Mouse (Mus musculus) olfactory bulb, adult 2 months (tissue): ENCODE data around the gene Gm9936. TPM values are rescaled to one million over a fixed set of nuclear protein-coding genes. Genes with fewer than 3 reads are reported as not detected.
"Not testable (repeated sequence)": the region's sequence is repeated elsewhere in the genome, so short reads cannot be mapped to it uniquely, and the experiment has no call there.

ENCODE experiments used
- H3K27ac ChIP-seq: fragments of 200-500 bp; 2 replicates; pipeline ENCODE4 v1.5.1; 2012; ENCODE audit warnings: low read depth, low read length; ENCODE audit not compliant: insufficient read depth
- H3K4me1 ChIP-seq: fragments of 200-500 bp; 2 replicates; pipeline ENCODE4 v1.6.1; 2012; ENCODE audit warnings: low read length; ENCODE audit not compliant: control insufficient read depth, insufficient read depth
- H3K4me3 ChIP-seq: fragments of 200-500 bp; 2 replicates; pipeline ENCODE4 v1.5.1; 2012; ENCODE audit warnings: mild to moderate bottlenecking, low read depth, low read length, moderate library complexity; ENCODE audit not compliant: insufficient read depth
- CTCF ChIP-seq: fragments of 200-500 bp; IDR thresholded peaks from 2 replicates; pipeline ENCODE4 v1.5.1; 2012; ENCODE audit warnings: low read depth, mild to moderate bottlenecking, low read length, moderate library complexity; ENCODE audit not compliant: insufficient read depth
- POLR2A ChIP-seq: fragments of 200-500 bp; IDR thresholded peaks from 2 replicates; pipeline ENCODE4 v1.6.1; 2012; ENCODE audit warnings: mild to moderate bottlenecking, low read depth, low read length, moderate library complexity; ENCODE audit not compliant: insufficient read depth
- WGBS: fragments of 180-500 bp; shearing (Covaris S2); methylation state at CpG from one replicate; pipeline ENCODE4 v1.1.7; 2018; 5-methylcytosine and 5-hydroxymethylcytosine counted together
- polyA plus RNA-seq: library from polyadenylated mRNA; stranded (reverse); fragments of >200 nt; gene quantifications from 2 replicates; pipeline ENCODE4 v1.2.4, GENCODE M21; 2012; ENCODE audit warnings: low replicate concordance; ENCODE audit not compliant: missing spikeins, insufficient read depth, insufficient read length

The Gm9936 gene
- polyA plus RNA-seq, 1 experiment = not detected

- 66% methylated on average over 13 of the region's 13 CpGs for WGBS
- H3K4me1 ChIP-seq = no peaks in the 10 kb centered on the region
- no peak overlapping the region for H3K4me3 ChIP-seq
- TF ChIP-seq CTCF (no peak), POLR2A (no peak)
- no peak overlapping the region for H3K27ac ChIP-seq
Observed at GRCm38 (mm10) chr5:114879399-114879798, 20.9 kb upstream of the Gm9936 start.

DNA sequence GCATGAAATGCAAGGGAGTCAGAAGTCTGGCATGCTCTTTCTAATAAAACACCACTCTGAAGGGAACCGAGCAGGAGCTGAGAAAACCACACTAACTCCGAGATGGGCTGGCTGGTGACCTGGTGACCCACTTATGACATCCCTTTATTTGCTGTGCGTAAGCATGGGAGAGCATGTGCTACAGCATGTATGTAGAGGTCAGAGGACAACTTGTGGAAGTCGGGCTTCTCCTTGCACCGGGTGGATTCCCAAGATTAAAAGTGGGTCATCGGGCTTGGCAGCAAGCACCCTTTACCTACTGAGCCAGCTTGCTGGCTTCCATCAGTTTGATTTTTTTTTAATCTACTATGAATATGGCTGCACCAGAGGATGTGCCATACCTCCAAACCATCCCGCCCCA, 19.0 kb upstream of the Gm9936 start:
- H3K4me3 ChIP-seq = no peak overlapping the region
- TF ChIP-seq POLR2A = no peak
- no peak for TF ChIP-seq CTCF
- no peaks in the 10 kb centered on the region for H3K4me1 ChIP-seq
- WGBS = 76% methylated on average over 7 of the region's 7 CpGs
- no peak overlapping the region for H3K27ac ChIP-seq

DNA sequence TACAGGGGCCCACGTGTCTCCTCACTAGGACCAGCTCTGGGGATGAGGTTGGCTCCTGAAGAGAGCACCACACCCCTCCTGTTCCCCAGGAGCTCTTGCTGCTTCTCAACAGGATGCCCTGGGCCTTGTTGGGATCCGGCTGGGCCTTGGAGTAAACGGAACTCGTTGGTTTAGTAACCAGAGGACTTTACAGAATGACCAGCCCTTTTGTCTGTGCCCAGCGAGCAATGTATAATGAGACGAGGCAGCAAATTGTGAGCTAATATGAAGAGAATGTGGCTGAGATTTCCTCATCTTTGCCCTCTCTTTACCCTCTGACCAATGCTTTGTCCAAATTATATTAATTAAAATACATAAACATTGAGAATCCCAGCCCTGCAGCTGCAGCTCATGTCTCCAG, 17.8 kb upstream of the Gm9936 start:
- Histone ChIP-seq H3K4me1 (no peaks in the 10 kb centered on the region), H3K27ac (no peak overlapping the region), H3K4me3 (no peak overlapping the region)
- TF ChIP-seq CTCF = no peak
- no peak for TF ChIP-seq POLR2A
- 51% methylated on average over 6 of the region's 6 CpGs for WGBS

DNA sequence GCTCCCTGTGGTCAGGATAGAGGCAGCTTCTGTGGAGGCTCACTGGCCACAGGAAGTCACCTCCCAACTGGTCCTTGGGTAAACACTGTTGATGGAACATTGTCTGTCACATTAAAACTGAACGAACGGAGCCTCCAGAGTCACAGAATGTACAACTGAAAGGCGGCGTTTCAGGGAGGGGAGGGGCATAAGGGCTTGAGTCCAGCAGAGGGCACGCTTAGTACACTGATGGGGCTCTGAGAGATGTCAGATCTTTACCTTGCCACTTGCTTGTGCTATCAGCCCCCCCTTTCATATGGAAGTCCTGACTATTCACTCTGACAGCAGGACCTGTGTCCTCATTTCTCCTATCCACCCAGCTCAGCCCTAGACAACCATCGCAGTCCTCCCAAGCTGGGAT, 17.4 kb upstream of the Gm9936 start:
- Histone ChIP-seq H3K27ac (no peak overlapping the region), H3K4me3 (no peak overlapping the region), H3K4me1 (no peaks in the 10 kb centered on the region)
- 47% methylated on average over 6 of the region's 6 CpGs for WGBS
- no peak for TF ChIP-seq CTCF
- no peak for TF ChIP-seq POLR2A

GRCm38 (mm10) chr5:114865279-114865678, 6.8 kb upstream of the Gm9936 start:
- TF ChIP-seq CTCF (no peak), POLR2A (no peak)
- 87% methylated on average over 12 of the region's 12 CpGs for WGBS
- no peaks in the 10 kb centered on the region for H3K4me1 ChIP-seq
- H3K4me3 ChIP-seq = no peak overlapping the region
- H3K27ac ChIP-seq = no peak overlapping the region

DNA sequence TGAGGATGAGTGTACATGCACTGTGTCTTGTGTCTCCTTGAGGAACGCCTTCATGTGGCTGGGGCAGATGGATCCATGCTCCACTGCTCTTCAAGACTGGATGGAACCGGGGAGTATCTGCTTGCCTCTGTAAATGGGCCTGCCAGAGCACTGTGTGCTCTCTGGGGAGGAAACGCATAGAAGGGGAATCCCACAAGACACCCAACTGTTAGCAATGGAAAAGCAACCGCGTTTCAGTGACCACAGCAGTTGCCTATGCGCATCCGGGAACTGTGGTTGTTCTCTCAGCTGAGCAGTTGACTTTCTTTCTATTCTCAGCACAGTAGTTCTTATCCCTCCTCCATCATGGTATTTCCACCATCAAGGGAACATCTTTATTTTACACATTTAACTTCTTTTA, 6.3 kb upstream of the Gm9936 start:
- Histone ChIP-seq H3K27ac (no peak overlapping the region), H3K4me1 (no peaks in the 10 kb centered on the region), H3K4me3 (no peak overlapping the region)
- no peak for TF ChIP-seq CTCF
- TF ChIP-seq POLR2A = no peak
- 81% methylated on average over 7 of the region's 7 CpGs for WGBS

- TF ChIP-seq POLR2A (no peak), CTCF (no peak)
- WGBS = 81% methylated on average over 6 of the region's 6 CpGs
- H3K27ac ChIP-seq = no peak overlapping the region
- H3K4me3 ChIP-seq = no peak overlapping the region
- peaks cover 2% of the 10 kb centered on the region; the same call in 1 of the 2 replicates for H3K4me1 ChIP-seq
Observed at GRCm38 (mm10) chr5:114861730-114862129, 3.2 kb upstream of the Gm9936 start.

DNA sequence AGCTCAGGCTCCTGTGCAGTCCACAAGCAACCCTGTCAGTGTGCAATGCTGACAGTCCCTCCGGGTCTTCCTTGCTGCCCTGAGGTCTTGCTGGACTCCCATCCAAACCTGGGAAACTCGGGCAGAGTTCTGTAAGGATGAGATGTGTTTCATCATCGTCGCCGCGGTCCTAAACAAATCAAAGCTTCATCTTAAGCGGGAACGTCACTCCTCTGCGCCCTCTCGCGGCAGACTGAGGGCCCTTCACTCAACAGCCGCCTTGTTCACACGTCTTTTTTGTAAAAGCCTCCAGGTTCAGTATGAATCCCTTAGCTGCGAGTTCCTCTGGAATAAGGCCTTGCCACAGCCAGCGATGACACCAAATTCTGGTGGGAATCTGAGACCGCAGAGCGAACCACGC, 771 bp upstream of the Gm9936 start:
- H3K27ac ChIP-seq = no peak overlapping the region
- H3K4me1 ChIP-seq = peaks cover 2% of the 10 kb centered on the region; the same call in 1 of the 2 replicates
- H3K4me3 ChIP-seq = 0 out of 2 replicates have a peak overlapping the region, but pooled peaks have one; percentile 3
- TF ChIP-seq CTCF (peak; percentile 63; the same call in 1 of the 2 replicates), POLR2A (no peak)
- 5% methylated on average over 18 of the region's 18 CpGs for WGBS

- H3K4me1 ChIP-seq, H3K4me3 ChIP-seq, H3K27ac ChIP-seq: not testable (repeated sequence)
- WGBS = 91% methylated on average over 3 of the region's 5 CpGs
Observed at GRCm38 (mm10) chr5:114853364-114853763, 5.1 kb downstream of the Gm9936 start, which contains the start of gene 4930519G04Rik. Gene 4930519G04Rik (plus strand): TSS chr5:114853664.
